Mouse (Mus musculus) liver, embryonic 15.5 days (tissue): Measurements from ENCODE around the gene Krt24. TPM values are rescaled to one million over a fixed set of nuclear protein-coding genes. Genes with fewer than 3 reads are reported as not detected.

ENCODE experiments used
- ATAC-seq: fragments of 200-750 bp; cut with Nextera tagmentation; 2 replicates; pipeline ENCODE4 v1.8.0; 2017; ENCODE audit warnings: moderate number of reproducible peaks, mild to moderate bottlenecking, moderate library complexity; ENCODE audit not compliant: insufficient read depth
- H3K27ac ChIP-seq: fragments of 300-500 bp; sonication (generic); replicated peaks from 2 replicates; pipeline ENCODE4 v1.5.1; 2015; ENCODE audit warnings: mild to moderate bottlenecking, inconsistent platforms
- H3K27me3 ChIP-seq: fragments of 300-500 bp; sonication (generic); 2 replicates; pipeline ENCODE4 v1.6.1; 2015; ENCODE audit warnings: mild to moderate bottlenecking, inconsistent platforms
- H3K36me3 ChIP-seq: fragments of 300-500 bp; sonication (generic); replicated peaks from 2 replicates; pipeline ENCODE4 v1.6.1; 2015; ENCODE audit warnings: moderate library complexity, mild to moderate bottlenecking, inconsistent platforms
- H3K4me1 ChIP-seq: fragments of 300-500 bp; sonication (generic); replicated peaks from 2 replicates; pipeline ENCODE4 v1.6.1; 2015; ENCODE audit warnings: inconsistent platforms
- H3K4me2 ChIP-seq: fragments of 300-500 bp; sonication (generic); 2 replicates; pipeline ENCODE4 v1.6.1; 2015; ENCODE audit warnings: moderate library complexity, mild to moderate bottlenecking, inconsistent platforms
- H3K4me3 ChIP-seq: fragments of 300-500 bp; sonication (generic); replicated peaks from 2 replicates; pipeline ENCODE4 v1.5.1; 2015; ENCODE audit warnings: mild to moderate bottlenecking, inconsistent platforms
- H3K9ac ChIP-seq: fragments of 300-500 bp; sonication (generic); 2 replicates; pipeline ENCODE4 v1.6.1; 2015; ENCODE audit warnings: moderate library complexity, mild to moderate bottlenecking, inconsistent platforms
- H3K9me3 ChIP-seq: fragments of 300-500 bp; sonication (generic); replicated peaks from 2 replicates; pipeline ENCODE4 v1.6.1; 2016; ENCODE audit warnings: inconsistent platforms
- WGBS: fragments of 180-500 bp; shearing (Covaris S2); methylation state at CpG from one replicate; pipeline ENCODE4 v1.1.7; 2015; ENCODE audit warnings: mixed read lengths; ENCODE audit not compliant: insufficient replicate concordance; 5-methylcytosine and 5-hydroxymethylcytosine counted together
- polyA plus RNA-seq: library from polyadenylated mRNA; unstranded; fragments of >200 nt; fragmentation: Nextera tagmentation; extraction: Ambion mirVana; gene quantifications from 2 replicates; pipeline ENCODE4 v1.2.1, GENCODE M21; 2015

The Krt24 gene
- not detected in 2 replicates for polyA plus RNA-seq

DNA sequence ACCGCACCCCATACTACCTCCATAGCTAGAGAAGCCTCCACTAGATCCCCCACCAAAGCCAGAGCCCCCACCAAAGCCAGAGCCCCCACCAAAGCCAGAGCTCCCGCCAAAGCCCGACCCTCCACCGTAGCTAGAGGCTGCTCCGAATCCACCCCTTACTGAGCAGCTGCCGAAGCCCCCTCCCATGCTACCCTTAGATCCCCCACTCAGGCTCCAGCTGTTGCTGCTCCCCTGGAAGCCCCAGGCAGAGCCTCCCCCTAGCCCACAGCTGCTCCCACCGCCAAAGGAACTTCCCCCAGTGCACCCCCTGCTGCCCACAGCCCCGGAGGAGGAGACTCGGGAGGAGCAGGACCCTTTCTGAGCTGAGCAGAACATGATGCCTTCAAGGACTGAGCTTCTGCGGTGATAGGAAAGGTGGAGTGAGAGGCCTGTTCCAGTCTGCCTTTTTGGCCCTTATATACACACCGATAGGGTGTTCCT lies at the start of gene Krt24:
TSS of gene Krt24 (minus strand) at position 430 of the 480 bp plus-strand sequence.
- Histone ChIP-seq H3K27me3 (no peaks in the 10 kb centered on the region), H3K4me1 (no peaks in the 10 kb centered on the region), H3K9me3 (no peaks in the 10 kb centered on the region), H3K4me2 (no peak within 1 kb of the TSS), H3K9ac (no peak within 1 kb of the TSS), H3K4me3 (no peak within 1 kb of the TSS), H3K36me3 (no peaks in the 10 kb centered on the region), H3K27ac (no peak within 1 kb of the TSS)
- WGBS = 47% methylated on average over 11 of the region's 11 CpGs
- no peak for ATAC-seq

DNA sequence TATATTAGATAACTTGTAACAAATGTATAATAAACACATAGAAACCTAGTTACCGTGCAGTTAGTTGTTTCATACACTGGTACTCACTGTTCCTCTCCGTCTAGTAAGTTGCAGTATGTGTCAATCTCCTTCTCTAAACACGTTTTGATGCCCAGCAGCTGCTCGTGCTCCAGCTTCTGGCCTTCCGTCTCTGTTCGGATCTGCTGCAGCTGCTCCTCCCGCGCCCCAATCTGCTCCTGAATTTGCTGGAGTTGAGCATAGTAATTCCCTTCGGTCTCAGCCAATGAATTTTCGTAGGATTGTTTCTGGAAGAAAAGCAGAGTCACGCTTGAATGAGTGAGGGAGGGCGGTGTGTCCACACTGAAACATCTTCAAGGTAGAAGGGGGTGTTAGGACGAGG lies 48.4 kb upstream of the Krt24 start:
- Histone ChIP-seq H3K9me3 (no peaks in the 10 kb centered on the region), H3K36me3 (no peaks in the 10 kb centered on the region), H3K27ac (no peak overlapping the region), H3K27me3 (no peaks in the 10 kb centered on the region), H3K4me2 (no peak overlapping the region), H3K4me3 (no peak overlapping the region), H3K9ac (no peak overlapping the region), H3K4me1 (no peaks in the 10 kb centered on the region)
- no peak for ATAC-seq
- WGBS = 57% methylated on average over 13 of the region's 13 CpGs

DNA sequence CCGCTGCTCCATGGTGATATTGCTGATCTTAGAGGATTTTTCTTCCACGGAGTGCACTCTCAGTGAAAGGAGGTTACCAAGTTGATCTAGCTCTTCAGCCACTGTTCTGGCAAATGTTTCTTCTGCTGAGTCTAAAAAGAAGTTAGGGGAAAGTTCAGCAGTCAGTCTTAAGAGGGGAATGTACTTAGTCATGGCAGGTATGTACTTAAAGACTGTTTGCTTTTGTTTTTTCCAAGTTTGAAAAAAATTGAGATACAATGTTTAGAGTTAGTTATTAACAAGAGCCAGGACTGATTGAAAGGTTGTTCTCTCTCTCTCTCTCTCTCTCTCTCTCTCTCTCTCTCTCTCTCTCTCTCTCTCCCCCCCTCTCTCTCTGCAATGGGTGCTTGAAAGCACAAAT lies 44.6 kb upstream of the Krt24 start:
- Histone ChIP-seq H3K27me3 (no peaks in the 10 kb centered on the region), H3K4me2 (no peak overlapping the region), H3K36me3 (no peaks in the 10 kb centered on the region), H3K9ac (no peak overlapping the region), H3K9me3 (no peaks in the 10 kb centered on the region), H3K27ac (no peak overlapping the region), H3K4me3 (no peak overlapping the region), H3K4me1 (no peaks in the 10 kb centered on the region)
- WGBS = 53% methylated on average over 2 of the region's 2 CpGs
- no peak for ATAC-seq

DNA sequence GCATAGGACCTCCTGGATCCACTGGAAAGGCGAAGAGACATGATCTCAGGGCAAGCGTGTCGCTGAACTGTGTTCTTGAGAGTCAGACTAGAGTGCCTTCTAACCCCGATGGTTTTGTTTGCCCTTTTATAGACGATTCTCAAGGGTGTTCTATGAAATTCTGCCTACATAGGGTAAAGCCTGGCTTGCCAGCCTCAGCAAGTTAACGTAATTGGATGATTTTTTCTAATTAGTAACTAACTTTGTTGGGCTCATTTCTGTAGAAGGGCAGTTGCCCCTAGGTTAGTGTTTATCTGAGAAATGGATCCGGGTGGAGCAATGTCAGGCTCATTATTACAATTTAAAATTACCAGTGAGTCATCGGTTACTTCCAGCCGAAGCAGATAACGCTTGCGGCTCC lies 37.8 kb upstream of the Krt24 start, which contains the start of gene Krt25:
TSS of gene Krt25 (minus strand) at position 101 of the 400 bp plus-strand sequence.
- Histone ChIP-seq H3K9me3 (no peaks in the 10 kb centered on the region), H3K4me3 (no peak within 1 kb of the TSS), H3K4me1 (no peaks in the 10 kb centered on the region), H3K27me3 (no peaks in the 10 kb centered on the region), H3K27ac (no peak within 1 kb of the TSS), H3K4me2 (no peak within 1 kb of the TSS), H3K36me3 (no peaks in the 10 kb centered on the region), H3K9ac (no peak within 1 kb of the TSS)
- no peak for ATAC-seq
- WGBS = 79% methylated on average over 11 of the region's 11 CpGs

DNA sequence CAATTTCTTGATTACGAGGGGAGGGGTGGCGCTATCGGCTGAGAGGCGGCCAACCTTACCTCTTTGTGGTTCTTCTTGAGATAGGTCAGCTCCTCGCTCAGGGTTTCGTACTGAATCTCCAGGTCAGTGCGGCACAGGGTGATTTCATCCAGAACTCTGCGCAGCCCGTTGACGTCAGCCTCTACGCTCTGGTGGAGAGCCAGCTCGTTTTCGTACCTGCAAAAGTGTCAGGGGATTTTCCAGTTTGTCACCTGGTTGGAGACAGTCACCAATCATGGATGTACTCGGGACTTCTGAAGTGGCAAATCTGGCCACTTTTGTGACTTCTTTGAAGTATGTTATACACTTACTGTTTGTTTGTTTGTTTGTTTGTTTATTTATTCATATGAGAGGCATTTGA lies 36.0 kb upstream of the Krt24 start:
- H3K9me3 ChIP-seq = no peaks in the 10 kb centered on the region
- no peak overlapping the region for H3K27ac ChIP-seq
- no peak for ATAC-seq
- H3K36me3 ChIP-seq = no peaks in the 10 kb centered on the region
- no peak overlapping the region for H3K9ac ChIP-seq
- H3K4me1 ChIP-seq = no peaks in the 10 kb centered on the region
- H3K27me3 ChIP-seq = no peaks in the 10 kb centered on the region
- 72% methylated on average over 14 of the region's 14 CpGs for WGBS
- no peak overlapping the region for H3K4me3 ChIP-seq
- H3K4me2 ChIP-seq = no peak overlapping the region

DNA sequence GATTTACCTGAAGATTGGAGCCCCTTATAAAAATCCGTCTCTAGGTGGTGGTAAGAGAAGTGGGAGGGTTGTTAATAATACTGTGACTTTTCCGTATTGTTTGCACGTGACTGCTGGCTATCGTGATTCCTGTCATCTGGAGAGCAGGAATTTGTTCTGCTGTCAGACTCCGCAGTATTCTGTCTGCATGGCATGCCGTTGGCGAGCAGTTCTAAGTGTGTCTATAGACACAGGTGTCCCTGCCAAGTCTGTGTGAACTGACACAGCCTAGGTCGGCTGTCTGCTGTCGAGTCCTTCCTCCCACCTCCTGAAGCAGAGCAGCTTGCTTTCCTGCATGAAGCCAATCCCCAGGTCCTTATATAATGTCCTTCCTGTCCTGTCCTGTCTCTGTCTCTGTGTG lies 34.1 kb upstream of the Krt24 start:
- 57% methylated on average over 9 of the region's 9 CpGs for WGBS
- H3K27ac ChIP-seq = no peak overlapping the region

DNA sequence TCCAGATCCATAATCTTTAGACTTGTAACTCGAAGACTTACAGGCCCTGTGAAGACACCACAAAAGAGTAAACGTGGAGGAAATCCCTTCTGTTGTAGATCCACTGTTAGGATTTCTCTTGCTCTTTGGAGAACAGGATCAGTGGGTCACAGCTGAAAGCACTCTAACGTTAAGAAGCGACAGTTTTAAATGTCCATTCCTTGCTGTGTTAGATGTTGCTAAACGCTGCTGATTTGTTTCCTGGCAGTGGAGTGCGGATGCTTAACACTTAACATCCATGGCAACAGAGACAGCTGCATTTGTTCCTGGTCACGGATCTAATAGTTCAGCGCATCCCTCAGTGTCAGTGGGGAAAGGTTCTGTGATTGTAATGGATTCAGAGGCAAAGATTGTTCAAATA lies 31.5 kb upstream of the Krt24 start:
- ATAC-seq = no peak

More for the DNA sequence above, 34.1 kb upstream of the Krt24 start:
- Histone ChIP-seq H3K27me3 (no peaks in the 10 kb centered on the region), H3K4me1 (no peaks in the 10 kb centered on the region), H3K4me3 (no peak overlapping the region), H3K9me3 (no peaks in the 10 kb centered on the region), H3K36me3 (no peaks in the 10 kb centered on the region), H3K9ac (no peak overlapping the region), H3K4me2 (no peak overlapping the region)
- ATAC-seq = no peak

DNA sequence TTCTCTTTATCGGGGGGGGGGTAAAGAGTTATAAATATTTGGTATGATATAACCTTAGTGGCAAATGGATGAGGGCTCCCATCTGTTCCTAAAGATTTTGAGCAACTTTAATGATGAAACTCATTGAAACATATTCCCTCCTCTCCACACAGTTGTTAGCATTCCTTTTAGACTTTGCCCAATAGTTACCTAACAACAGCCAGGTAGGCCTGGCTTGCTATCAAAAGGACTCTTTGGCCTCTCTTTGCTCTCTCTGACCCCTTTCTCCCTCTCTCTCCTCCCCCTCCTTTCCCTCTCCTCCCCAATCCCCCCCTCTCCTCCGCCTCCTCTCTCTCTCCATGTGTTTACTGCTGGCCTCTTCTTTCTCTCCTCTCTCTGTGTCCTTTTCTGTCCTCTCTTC lies 29.5 kb upstream of the Krt24 start:
- Histone ChIP-seq H3K9ac (no peak overlapping the region), H3K36me3 (no peaks in the 10 kb centered on the region), H3K4me1 (no peaks in the 10 kb centered on the region), H3K9me3 (no peaks in the 10 kb centered on the region), H3K4me2 (no peak overlapping the region), H3K27ac (no peak overlapping the region), H3K27me3 (no peaks in the 10 kb centered on the region), H3K4me3 (no peak overlapping the region)
- whole genome bisulfite sequencing = 60% methylated on average over 2 of the region's 2 CpGs
- peak; percentile 65 for ATAC-seq

More for the DNA sequence above, 31.5 kb upstream of the Krt24 start:
- Histone ChIP-seq H3K27ac (no peak overlapping the region), H3K4me1 (no peaks in the 10 kb centered on the region), H3K9me3 (no peaks in the 10 kb centered on the region), H3K4me3 (no peak overlapping the region), H3K36me3 (no peaks in the 10 kb centered on the region), H3K9ac (no peak overlapping the region), H3K27me3 (no peaks in the 10 kb centered on the region), H3K4me2 (no peak overlapping the region)
- WGBS = 60% methylated on average over 8 of the region's 8 CpGs

DNA sequence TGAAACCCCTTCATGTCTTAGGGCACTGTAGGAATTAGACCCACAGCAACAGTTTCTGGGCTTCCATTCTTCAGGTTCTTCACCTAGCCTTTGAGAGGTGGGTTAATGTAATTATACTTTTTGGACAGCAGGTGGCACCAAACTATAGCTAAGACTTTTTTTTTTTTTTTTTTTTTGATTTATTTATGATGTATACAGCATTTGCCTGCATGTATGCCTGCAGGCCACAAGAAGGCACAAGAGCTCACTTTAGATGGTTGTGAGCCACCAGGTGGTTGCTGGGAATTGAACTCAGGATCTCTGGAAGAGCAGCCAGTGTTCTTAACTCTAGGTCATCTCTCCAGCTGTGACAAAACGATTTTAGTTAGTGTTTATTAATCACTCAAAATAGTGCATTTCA lies 25.8 kb upstream of the Krt24 start:
- 50% methylated on average over 1 of the region's 1 CpGs for WGBS
- H3K9ac ChIP-seq = no peak overlapping the region
- no peak overlapping the region for H3K4me2 ChIP-seq
- no peaks in the 10 kb centered on the region for H3K36me3 ChIP-seq
- H3K27ac ChIP-seq = no peak overlapping the region
- H3K4me1 ChIP-seq = no peaks in the 10 kb centered on the region
- no peaks in the 10 kb centered on the region for H3K27me3 ChIP-seq
- no peak for ATAC-seq
- no peak overlapping the region for H3K4me3 ChIP-seq
- H3K9me3 ChIP-seq = no peaks in the 10 kb centered on the region

DNA sequence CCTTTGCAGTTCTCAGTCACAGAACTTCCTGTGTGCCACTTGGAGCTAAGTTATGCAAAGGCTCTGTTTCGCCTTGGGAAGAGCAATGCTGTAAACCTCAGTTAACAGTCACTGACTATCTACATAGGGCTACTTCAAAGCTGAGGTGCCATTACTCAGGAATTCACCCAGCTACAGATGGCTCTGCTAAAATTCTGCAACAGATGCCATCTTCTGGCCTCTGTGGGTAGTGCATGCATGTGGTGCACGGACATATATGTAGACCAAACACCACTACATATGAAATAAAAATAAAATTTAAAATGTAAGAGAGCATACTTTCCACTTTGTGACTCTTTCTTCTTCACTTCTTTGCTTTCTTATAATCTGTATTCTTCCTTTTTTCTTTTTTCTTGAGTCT lies 22.5 kb upstream of the Krt24 start:
- H3K4me3 ChIP-seq = no peak overlapping the region
- H3K4me1 ChIP-seq = no peaks in the 10 kb centered on the region
- no peaks in the 10 kb centered on the region for H3K27me3 ChIP-seq
- no peak overlapping the region for H3K27ac ChIP-seq
- H3K4me2 ChIP-seq = no peak overlapping the region
- no peak overlapping the region for H3K9ac ChIP-seq
- ATAC-seq = no peak
- WGBS = 13% methylated on average over 2 of the region's 2 CpGs
- H3K36me3 ChIP-seq = no peaks in the 10 kb centered on the region
- no peaks in the 10 kb centered on the region for H3K9me3 ChIP-seq

DNA sequence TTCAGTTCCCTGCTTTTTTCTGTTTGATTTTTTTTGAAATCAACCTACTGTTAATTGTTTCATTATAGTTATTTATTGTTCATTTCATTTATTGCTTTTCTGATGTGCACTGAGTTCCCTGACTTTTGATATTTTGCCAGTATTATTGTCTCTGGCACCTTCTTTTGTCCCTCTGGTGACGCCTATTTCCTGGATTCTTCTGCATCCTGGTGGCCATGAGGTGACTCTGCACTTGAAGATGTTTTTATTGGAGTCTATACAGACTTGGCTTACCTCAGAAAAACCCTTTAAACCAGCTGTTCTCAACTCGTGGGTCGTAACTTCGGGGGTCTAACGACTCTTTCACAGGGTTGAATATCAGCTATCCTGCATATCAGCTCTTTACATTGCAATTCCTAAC lies 10.0 kb upstream of the Krt24 start:
- Histone ChIP-seq H3K4me3 (no peak overlapping the region), H3K4me1 (no peaks in the 10 kb centered on the region), H3K27me3 (no peaks in the 10 kb centered on the region), H3K27ac (no peak overlapping the region), H3K4me2 (no peak overlapping the region), H3K9me3 (no peaks in the 10 kb centered on the region), H3K36me3 (no peaks in the 10 kb centered on the region), H3K9ac (no peak overlapping the region)
- 35% methylated on average over 5 of the region's 5 CpGs for WGBS
- no peak for ATAC-seq

DNA sequence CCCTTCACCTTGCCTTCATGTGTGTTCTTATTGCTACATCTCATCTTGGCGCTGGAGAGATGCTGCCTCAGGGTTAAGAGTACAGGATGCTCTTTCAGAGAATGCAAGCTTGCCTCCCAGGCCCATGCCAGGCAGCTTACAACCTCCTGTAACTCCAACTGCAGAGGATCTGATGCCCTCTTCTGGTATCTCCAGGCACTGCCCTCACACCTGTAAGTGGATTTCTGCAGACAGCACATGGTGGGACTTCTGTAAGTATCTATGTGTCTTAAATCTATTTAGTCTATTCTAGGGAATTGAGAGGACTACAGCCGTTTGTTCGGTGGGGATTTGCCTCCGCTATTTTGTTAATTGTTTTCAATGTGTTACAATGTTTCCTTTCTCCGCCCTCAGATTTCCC lies 7.8 kb upstream of the Krt24 start:
- 48% methylated on average over 5 of the region's 5 CpGs for WGBS
- Histone ChIP-seq H3K27ac (no peak overlapping the region), H3K9ac (no peak overlapping the region)

More for the DNA sequence above, 7.8 kb upstream of the Krt24 start:
- Histone ChIP-seq H3K27me3 (no peaks in the 10 kb centered on the region), H3K4me3 (no peak overlapping the region), H3K4me1 (no peaks in the 10 kb centered on the region), H3K9me3 (no peaks in the 10 kb centered on the region), H3K36me3 (no peaks in the 10 kb centered on the region), H3K4me2 (no peak overlapping the region)
- ATAC-seq = no peak
